Mouse (Mus musculus) MEL (cell line): Measurements from ENCODE around the gene Pmpcb.

Experiments
- BHLHE40 ChIP-seq: IDR thresholded peaks from 2 replicates; pipeline ENCODE4 v1.6.1; 2012; ENCODE audit warnings: low read depth, mild to moderate bottlenecking, inconsistent platforms, low read length, improper control_type of control experiment, borderline replicate concordance
- CHD1 ChIP-seq: IDR thresholded peaks from 2 replicates; pipeline ENCODE4 v1.6.1; 2012; ENCODE audit warnings: low read depth, mild to moderate bottlenecking, inconsistent platforms, low read length, improper control_type of control experiment
- JUND ChIP-seq: IDR thresholded peaks from 2 replicates; pipeline ENCODE4 v1.6.1; 2011; ENCODE audit warnings: low read depth, mild to moderate bottlenecking, improper control_type of control experiment, low read length
- USF2 ChIP-seq, 2 experiments: IDR thresholded peaks; 2 replicates each; pipeline ENCODE4 v1.6.1; 2011 to 2012; ENCODE audit warnings: improper control_type of control experiment in 2 of 2, low read length in 2 of 2, borderline replicate concordance in 1 of 2, inconsistent platforms in 1 of 2, low read depth in 1 of 2, mild to moderate bottlenecking in 1 of 2; ENCODE audit not compliant: insufficient read depth in 1 of 2

DNA sequence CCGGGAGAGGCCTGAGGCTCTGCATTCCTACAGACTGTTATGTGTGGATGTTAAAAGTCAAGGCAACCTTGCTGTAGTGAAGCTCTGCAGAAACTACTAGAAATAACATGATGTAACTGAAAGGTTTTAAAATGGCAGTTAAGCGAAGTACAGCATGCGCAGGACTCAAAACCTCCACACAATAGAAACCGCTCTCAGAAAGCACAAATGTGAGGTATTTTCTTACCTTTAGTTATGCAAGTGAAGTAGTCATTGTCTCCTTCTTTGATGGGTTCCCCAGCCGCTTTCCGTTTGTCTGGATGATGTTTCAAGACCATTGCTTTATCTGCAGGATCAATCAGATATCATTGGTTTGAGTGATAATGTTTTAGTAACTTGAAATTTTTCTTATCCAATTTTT, 39.5 kb downstream of the Pmpcb start:
- no peak for TF ChIP-seq USF2 (IDR thresholded peaks at IDR 0.05; ENCODE audit: borderline replicate concordance in 1 of 2, insufficient read depth in 1 of 2, low read depth in 1 of 2, low read length in 2 of 2)
- no peak for TF ChIP-seq JUND
- TF ChIP-seq BHLHE40 = no peak
- no peak for TF ChIP-seq CHD1
